Mouse (Mus musculus): ENCODE data around the gene 4930451I11Rik. TPM values are rescaled to one million over a fixed set of nuclear protein-coding genes. Genes with fewer than 3 reads are reported as not detected.

The 4930451I11Rik gene
- polyA plus RNA-seq, 1 experiment from 2014 or later: 0.43 TPM

GRCm38 (mm10) chr7:126798127-126799049, 33.1 kb downstream of the 4930451I11Rik start:
- Histone ChIP-seq H3K27ac (replicated peaks) (peak overlapping the region; percentile 88), H3K4me1 (replicated peaks) (peaks cover 40% of the 10 kb centered on the region), H3K9me3 (no peaks in the 10 kb centered on the region), H3K4me2 (peak overlapping the region; percentile 82), H3K36me3 (peaks cover 26% of the 10 kb centered on the region), H3K4me3 (peak overlapping the region; percentile 69), H3K27me3 (no peaks in the 10 kb centered on the region), H3K9ac (peak overlapping the region; percentile 76)
- under 1% methylated on average over 40 of the region's 40 CpGs for WGBS
- ATAC-seq (ENCODE audit: low FRiP score, low read depth): no peak

GRCm38 (mm10) chr7:126797411-126798126, 33.9 kb downstream of the 4930451I11Rik start, which contains the start of gene Fam57b:
TSS of gene Fam57b (plus strand) at chr7:126797668.
- WGBS: 17% methylated on average over 21 of the region's 21 CpGs
- Histone ChIP-seq H3K27me3 (no peaks in the 10 kb centered on the region), H3K9me3 (no peaks in the 10 kb centered on the region), H3K36me3 (peaks cover 26% of the 10 kb centered on the region), H3K27ac (replicated peaks) (peak within 1 kb of the TSS; percentile 88), H3K4me1 (replicated peaks) (peaks cover 47% of the 10 kb centered on the region), H3K4me2 (peak within 1 kb of the TSS; percentile 82), H3K9ac (peak within 1 kb of the TSS; percentile 76), H3K4me3 (peak within 1 kb of the TSS; percentile 69)
- ATAC-seq (ENCODE audit: low FRiP score, low read depth): no peak

GRCm38 (mm10) chr7:126796350-126796932, 35.0 kb downstream of the 4930451I11Rik start:
- H3K9me3 ChIP-seq: no peaks in the 10 kb centered on the region

DNA sequence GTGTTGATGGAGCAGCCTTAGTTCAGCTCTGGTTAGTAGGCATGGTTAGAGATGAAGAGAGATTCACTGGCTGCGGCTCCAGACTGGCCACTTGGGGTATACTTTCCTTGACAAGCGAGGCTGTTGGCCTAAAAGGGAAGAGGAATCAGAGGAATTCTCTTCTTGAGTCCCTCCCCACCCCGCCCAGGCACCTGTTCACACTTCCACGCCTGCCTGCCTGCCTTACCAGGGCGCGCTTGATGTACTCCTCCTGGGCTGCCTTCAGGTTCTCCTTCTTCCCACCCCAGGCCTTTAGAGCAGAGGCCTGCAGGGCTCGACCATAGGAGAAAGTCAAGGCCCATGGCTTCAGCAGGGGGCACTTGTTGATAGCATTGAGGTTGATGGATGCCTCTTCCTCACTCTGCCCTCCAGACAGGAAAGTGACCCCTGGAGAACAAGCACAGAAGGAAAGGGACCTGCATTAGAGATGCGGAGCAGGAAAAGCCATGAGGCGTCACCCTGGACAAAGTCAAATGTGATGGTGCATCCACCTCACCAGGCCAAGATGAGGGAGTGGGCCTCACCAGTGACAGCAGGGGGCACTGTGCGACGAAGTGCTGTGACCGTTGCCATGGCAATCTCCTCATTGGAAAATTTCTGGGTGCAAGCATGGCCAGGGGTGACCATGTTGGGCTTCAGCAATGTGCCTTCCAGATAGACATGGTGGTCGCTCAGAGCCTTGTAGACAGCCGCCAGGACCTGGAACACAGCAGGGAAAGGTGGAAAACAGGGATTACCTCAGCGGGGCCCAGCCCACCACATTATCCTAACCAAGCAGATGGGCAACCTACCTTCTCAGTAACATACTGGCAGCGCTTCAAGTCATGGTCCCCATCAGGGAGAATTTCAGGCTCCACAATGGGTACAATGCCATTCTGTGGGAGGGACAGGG, 35.8 kb downstream of the 4930451I11Rik start:
- H3K27me3 ChIP-seq: no peaks in the 10 kb centered on the region
- 0 out of 2 replicates have a peak overlapping the region, but pooled peaks have one; percentile 2 for H3K27ac ChIP-seq (replicated peaks)
- no peak for ATAC-seq (ENCODE audit: low FRiP score, low read depth)
- H3K36me3 ChIP-seq: peaks cover 26% of the 10 kb centered on the region
- H3K9me3 ChIP-seq: no peaks in the 10 kb centered on the region
- 74% methylated on average over 16 of the region's 16 CpGs for WGBS
- no peak overlapping the region for H3K9ac ChIP-seq
- H3K4me1 ChIP-seq (replicated peaks): peaks cover 57% of the 10 kb centered on the region
- no peak overlapping the region for H3K4me3 ChIP-seq
- H3K4me2 ChIP-seq: no peak overlapping the region

More at GRCm38 (mm10) chr7:126796350-126796932, 35.0 kb downstream of the 4930451I11Rik start:
- peaks cover 26% of the 10 kb centered on the region for H3K36me3 ChIP-seq
- no peak for ATAC-seq (ENCODE audit: low FRiP score, low read depth)
- H3K4me2 ChIP-seq: peak overlapping the region; percentile 82
- H3K27ac ChIP-seq (replicated peaks): 0 out of 2 replicates have a peak overlapping the region, but pooled peaks have one; percentile 2
- 0 out of 2 replicates have a peak overlapping the region, but pooled peaks have one; percentile 76 for H3K9ac ChIP-seq
- H3K4me1 ChIP-seq (replicated peaks): peaks cover 51% of the 10 kb centered on the region
- H3K27me3 ChIP-seq: no peaks in the 10 kb centered on the region
- 64% methylated on average over 8 of the region's 8 CpGs for WGBS
- H3K4me3 ChIP-seq: peak overlapping the region; percentile 69

DNA sequence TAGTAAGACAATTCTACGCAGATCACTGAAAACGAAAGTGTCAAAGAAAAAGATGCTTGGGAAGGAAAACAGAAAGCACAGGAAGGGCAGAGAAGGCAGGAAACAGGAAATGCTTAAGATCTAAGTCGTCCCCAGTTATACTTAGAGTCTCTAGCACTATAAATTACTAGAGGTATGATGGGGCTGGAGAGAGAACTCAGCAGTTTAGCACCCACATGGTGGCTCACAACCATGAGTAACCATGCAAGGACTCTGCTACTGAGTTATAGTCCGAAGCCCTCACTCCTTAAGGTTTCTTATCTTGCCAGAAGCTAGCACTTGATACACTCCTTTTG, 37.2 kb downstream of the 4930451I11Rik start:
- H3K27me3 ChIP-seq: no peaks in the 10 kb centered on the region
- H3K27ac ChIP-seq (replicated peaks): no peak overlapping the region
- H3K9me3 ChIP-seq: no peaks in the 10 kb centered on the region
- H3K4me3 ChIP-seq: no peak overlapping the region
- no peak overlapping the region for H3K4me2 ChIP-seq
- peaks cover 59% of the 10 kb centered on the region for H3K4me1 ChIP-seq (replicated peaks)
- H3K36me3 ChIP-seq: peaks cover 34% of the 10 kb centered on the region
- no peak overlapping the region for H3K9ac ChIP-seq
- WGBS: 74% methylated on average over 4 of the region's 4 CpGs
- no peak for ATAC-seq (ENCODE audit: low FRiP score, low read depth)

DNA sequence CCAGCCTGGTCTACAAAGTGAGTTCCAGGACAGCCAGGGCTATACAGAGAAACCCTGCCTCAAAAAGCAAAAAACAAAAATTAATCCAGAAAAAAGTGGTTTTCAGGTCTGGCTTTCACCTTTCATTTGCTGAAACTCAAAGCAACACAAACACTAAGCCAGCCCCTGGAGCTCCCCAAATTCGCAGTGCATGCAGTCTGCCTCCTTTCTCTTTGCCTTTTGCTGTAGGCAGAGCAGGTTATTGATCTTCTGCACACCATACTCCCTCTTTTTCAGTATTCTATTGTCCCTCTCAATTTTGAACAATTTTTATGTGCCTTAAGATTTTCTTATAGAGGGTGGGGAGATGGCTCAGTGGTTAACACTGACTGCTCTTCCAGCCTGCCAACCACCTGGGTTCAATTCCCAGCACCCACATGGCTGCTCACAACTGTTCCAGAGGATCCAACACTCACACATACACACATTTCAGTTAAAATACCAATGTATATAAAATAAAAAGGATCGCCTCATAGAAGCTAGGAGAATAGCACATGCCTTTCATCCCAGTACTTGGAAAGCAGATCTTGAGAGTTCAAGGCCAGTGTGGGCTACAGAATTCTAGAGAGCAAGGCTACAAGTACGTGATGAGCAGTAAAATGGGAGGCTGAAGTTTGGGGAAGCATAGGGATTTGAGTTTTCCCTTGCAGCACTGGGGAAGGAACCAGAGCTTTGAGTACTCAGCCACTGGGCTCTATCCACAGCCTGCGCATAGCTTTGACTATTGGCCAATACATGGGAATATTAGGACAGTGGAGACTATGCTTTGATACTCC, 37.8 kb downstream of the 4930451I11Rik start:
- Histone ChIP-seq H3K36me3 (peaks cover 39% of the 10 kb centered on the region), H3K4me2 (no peak overlapping the region), H3K9ac (no peak overlapping the region), H3K27ac (replicated peaks) (no peak overlapping the region), H3K4me3 (no peak overlapping the region), H3K9me3 (no peaks in the 10 kb centered on the region), H3K4me1 (replicated peaks) (peaks cover 59% of the 10 kb centered on the region), H3K27me3 (no peaks in the 10 kb centered on the region)
- no peak for ATAC-seq (ENCODE audit: low FRiP score, low read depth)
- 78% methylated on average over 4 of the region's 4 CpGs for WGBS

GRCm38 (mm10) chr7:126792721-126793443, 38.6 kb downstream of the 4930451I11Rik start:
- peak; percentile 25; the same call in 1 of the 2 replicates for ATAC-seq (ENCODE audit: low FRiP score, low read depth)
- WGBS: 26% methylated on average over 11 of the region's 11 CpGs
- Histone ChIP-seq H3K9ac (peak overlapping the region; percentile 26), H3K27me3 (no peaks in the 10 kb centered on the region), H3K4me2 (peak overlapping the region; percentile 83), H3K27ac (replicated peaks) (peak overlapping the region; percentile 92), H3K4me3 (peak overlapping the region; percentile 81), H3K9me3 (no peaks in the 10 kb centered on the region), H3K36me3 (peaks cover 47% of the 10 kb centered on the region), H3K4me1 (replicated peaks) (peaks cover 56% of the 10 kb centered on the region)

DNA sequence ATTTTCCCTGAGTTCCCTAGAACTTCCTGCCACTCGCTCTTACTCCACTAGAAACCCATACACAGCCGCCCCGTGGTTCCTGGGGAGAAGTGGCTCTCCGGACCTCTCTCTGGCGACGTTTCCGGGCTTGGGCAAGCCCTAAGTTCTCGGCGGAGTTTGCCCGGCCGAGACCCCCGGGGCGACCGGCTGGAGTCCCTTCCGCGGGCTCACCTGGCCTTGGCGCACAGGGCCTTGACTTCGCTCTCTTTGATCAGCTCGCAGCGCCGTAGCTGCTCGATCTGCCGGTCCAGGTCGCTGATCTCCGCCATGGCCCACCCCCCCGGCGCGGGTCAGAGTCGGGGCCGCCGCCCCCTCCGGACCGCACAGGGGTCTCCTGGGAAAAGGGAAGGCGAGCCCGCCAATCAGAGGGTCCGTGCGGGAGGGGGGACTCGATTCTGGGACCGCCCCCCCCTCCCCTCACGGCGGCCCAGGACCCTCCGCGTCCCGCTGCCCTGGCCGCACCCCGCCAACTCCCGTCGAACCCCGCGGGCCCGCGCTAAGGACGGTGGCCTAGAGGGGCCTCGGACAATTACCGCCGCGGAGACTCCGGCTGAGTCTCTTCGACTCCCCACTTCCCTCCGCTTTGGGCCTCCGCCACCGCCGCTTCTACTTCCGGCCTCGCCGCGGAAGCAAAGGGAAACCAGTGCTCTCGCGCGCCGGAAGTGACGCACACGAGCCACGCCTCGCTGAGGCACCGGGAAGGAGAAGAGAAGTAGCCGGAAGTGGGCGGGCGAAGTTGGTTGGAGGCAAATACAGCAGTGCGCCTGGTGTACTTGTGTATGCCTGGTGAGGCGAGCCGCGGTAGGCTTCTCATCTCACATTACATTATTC, 39.4 kb downstream of the 4930451I11Rik start, which contains the start of gene Ppp4c:
Gene Ppp4c, minus strand, starts transcription at position 646 of the 870 bp plus-strand sequence.
- H3K9ac ChIP-seq: peak within 1 kb of the TSS; percentile 79
- H3K27me3 ChIP-seq: no peaks in the 10 kb centered on the region
- H3K27ac ChIP-seq (replicated peaks): peak within 1 kb of the TSS; percentile 92
- peaks cover 48% of the 10 kb centered on the region for H3K4me1 ChIP-seq (replicated peaks)
- no peaks in the 10 kb centered on the region for H3K9me3 ChIP-seq
- peak within 1 kb of the TSS; percentile 83 for H3K4me2 ChIP-seq
- H3K36me3 ChIP-seq: peaks cover 55% of the 10 kb centered on the region
- WGBS: under 1% methylated on average over 69 of the region's 83 CpGs
- peak; percentile 94 for ATAC-seq (ENCODE audit: low FRiP score, low read depth)
- H3K4me3 ChIP-seq: peak within 1 kb of the TSS; percentile 81

- no peak overlapping the region for H3K4me3 ChIP-seq
- peaks cover 30% of the 10 kb centered on the region for H3K4me1 ChIP-seq (replicated peaks)
- no peak overlapping the region for H3K4me2 ChIP-seq
- H3K27ac ChIP-seq (replicated peaks): no peak overlapping the region
- no peaks in the 10 kb centered on the region for H3K27me3 ChIP-seq
- peaks cover 50% of the 10 kb centered on the region for H3K36me3 ChIP-seq
- WGBS: 95% methylated on average over 4 of the region's 4 CpGs
- ATAC-seq (ENCODE audit: low FRiP score, low read depth): no peak
- H3K9ac ChIP-seq: no peak overlapping the region
- H3K9me3 ChIP-seq: no peaks in the 10 kb centered on the region
Measured at GRCm38 (mm10) chr7:126789141-126789540, 42.3 kb downstream of the 4930451I11Rik start.
